Mouse (Mus musculus) spleen, postnatal 0 days (tissue): Measurements from ENCODE around the gene Sugp2. TPM values are rescaled to one million over a fixed set of nuclear protein-coding genes. Genes with fewer than 3 reads are reported as not detected.

Experiments used
- polyA plus RNA-seq: library from polyadenylated mRNA; unstranded; fragments of >200 nt; fragmentation: Nextera tagmentation; extraction: Ambion mirVana; gene quantifications from 2 replicates; pipeline ENCODE4 v1.2.1, GENCODE M21; 2015

The Sugp2 gene
- 18.2 and 18.8 TPM in 2 replicates for polyA plus RNA-seq

DNA sequence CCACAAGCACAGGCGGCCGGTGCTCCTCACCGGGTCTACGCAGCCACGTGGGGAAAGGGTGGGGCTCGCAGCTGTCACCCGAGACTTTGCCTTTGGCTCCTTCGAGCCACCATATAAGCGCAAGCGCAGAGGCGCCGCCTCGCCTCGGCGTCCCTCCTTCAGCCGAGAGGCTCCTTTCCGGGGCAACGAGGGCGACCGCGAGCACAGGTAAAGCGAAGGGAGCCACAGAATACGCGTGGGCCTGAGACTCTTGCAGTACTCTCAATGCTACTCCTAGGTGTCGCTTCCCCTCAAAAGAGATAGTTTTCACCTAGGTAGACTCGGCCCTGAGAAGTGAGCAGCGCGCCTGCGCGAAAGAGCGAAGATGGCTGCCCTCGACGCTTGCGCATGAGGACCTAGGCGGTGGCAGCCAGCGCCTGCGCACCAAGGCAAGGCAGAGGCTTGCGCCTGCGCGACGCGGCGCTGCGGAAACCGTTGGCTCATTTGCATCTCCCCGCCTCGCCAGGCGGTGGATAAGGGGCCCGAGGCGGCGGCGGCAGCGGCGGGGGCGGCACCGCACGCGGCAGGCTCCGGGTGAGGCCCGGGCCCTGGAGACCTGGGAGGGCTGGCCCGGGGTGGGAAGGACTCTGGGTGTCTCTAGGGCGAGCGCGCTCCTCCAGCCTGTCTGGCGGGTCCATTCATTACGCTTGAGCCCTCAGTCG, at the start of gene Sugp2, which contains the start of gene Armc6:
Sugp2 (plus strand) TSS at position 147 of the 701 bp plus-strand sequence.
Armc6 (minus strand) TSS at position 387 of the 701 bp plus-strand sequence.

DNA sequence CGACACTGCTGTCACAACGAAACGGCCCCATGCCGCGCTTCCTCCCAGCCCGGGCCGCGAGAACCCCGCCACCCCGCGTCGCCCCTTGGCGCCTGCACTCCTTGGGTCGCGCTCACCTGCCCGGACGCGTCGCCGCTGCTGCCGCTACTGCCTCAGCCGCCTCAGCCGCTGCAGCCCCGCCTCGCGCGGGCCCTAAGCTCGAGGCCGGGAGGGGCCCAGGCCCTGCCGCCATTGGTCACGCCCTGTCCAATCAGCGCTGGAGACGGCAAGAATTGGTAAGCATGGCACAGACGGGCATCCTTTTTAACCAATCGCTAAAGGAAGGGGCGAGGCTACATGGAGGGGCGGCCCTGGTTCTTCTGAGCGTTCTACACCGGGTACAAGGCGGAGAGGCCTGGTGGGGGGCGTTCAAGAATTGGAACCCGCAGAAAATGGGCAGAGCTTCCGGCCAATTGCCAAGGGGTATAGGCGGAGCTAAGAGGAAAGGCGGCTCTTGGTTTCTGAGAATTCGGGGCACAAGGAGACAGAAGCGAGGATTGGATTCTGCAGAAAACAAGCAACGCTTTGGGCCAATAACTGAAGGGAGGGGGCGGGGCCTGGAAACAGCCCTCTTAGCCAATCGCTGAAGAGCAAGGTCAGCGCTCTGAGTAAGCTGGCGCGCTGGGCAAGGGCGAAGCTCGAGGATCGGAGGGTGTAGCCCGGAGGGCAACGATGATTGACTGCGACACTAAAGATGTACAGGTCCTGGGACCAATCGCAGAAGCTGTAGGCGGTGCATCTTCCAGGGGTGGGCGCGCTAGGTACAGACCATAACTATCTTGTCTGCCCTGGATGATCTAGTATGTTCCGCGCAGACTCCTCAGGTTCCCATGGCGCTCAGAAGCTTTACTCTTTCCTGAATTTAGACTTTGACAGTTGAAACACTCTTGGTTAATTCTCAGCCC, 21.6 kb upstream of the Sugp2 start, which contains the start of gene Slc25a42:
Slc25a42 (minus strand) TSS at position 194 of the 944 bp plus-strand sequence.

DNA sequence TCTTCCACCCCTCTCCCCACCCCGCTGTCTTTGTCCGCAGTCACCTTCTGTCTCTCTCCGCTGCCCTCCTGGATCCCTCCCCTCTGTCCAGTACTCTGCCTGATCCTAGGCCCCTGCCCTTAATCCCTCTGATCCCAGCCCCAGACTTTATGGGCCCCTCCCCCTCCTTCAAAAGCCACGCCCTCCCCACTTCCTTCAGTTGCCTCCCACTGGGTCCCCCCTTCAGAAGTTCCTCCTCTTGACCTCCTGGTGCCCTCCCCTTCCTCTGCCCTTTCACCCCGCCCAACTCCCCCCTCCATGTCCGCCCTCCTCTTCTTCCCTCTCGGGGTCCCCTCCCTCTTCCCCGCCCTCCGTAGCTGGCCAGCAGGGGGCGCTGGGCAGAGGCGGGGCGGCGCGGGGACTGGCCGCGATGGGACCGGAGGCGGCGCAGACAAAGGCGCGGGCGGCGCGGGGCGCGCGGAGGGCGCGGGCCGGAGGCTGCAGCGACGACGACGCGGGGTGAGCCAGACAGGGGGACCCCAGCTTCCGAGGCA, 48.6 kb downstream of the Sugp2 start, which contains the start of gene Homer3:
Homer3 (plus strand) TSS at position 225 of the 533 bp plus-strand sequence.

DNA sequence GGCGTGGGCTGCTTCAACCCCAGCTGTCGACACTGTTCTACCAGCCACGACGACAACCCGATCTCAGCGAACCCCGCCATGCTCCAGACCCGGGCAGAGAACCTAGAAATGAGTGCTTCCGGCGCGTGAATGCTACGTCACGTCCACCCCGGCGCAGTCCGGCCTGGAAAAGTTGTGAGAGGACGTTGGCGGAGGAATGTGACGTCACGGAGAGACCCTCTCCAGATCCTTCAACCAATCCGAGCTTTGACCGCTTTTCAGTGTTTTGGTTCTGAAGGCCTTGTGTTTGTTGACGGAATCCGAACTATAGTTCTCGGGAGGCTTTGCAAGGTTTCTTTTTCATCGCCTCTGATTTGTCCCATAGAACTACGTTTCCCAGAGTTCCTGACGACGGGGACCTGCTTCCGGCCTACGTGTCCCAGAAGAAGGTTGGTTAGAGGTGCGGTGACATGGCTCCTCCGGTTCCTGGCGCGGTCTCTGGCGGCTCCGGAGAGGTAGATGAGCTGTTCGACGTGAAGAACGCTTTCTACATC, 68.4 kb downstream of the Sugp2 start, which contains the start of the genes Ddx49 and Cope:
Ddx49 (minus strand) TSS at position 132 of the 533 bp plus-strand sequence.
Cope (plus strand) TSS at position 161 of the 533 bp plus-strand sequence.

DNA sequence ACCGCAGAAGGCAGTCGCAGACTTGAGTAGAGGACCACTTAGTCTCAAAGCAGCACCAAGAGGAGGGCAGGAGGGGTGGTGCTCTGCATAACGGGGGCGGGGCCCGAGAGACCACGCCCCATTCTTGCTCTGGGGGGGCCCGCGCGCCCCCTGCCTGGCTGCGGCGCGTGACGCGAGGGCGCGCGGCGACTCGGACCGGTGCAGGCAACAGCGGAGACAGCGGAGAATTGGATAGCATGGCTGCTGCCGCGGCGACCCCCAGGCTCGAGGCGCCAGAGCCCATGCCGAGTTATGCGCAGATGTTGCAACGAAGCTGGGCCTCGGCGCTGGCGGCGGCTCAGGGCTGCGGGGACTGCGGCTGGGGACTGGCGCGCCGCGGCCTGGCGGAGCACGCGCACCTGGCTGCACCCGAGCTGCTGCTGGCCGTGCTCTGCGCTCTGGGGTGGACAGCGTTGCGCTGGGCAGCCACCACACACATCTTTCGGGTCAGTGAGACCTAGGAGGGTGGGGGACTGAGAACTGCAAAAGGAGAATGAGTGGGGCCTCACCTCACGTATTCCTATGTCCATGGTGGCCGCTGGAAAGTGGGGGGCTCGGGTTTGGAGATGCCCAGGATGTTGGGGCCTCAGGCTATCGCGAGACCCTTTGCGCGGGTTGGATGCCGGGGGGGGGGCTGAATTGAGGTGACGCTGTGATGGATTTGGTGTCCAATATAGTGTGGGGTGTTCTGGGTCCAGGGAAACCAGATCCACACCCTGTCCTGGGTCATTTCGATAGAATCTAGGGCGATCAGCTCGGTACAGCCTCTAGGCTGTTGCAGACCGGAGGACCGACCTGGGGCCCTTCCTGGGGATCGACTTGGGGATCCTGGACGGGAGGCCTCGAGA, 81.8 kb downstream of the Sugp2 start, which contains the start of gene Cers1:
Cers1 (plus strand) TSS at position 152 of the 887 bp plus-strand sequence.

DNA sequence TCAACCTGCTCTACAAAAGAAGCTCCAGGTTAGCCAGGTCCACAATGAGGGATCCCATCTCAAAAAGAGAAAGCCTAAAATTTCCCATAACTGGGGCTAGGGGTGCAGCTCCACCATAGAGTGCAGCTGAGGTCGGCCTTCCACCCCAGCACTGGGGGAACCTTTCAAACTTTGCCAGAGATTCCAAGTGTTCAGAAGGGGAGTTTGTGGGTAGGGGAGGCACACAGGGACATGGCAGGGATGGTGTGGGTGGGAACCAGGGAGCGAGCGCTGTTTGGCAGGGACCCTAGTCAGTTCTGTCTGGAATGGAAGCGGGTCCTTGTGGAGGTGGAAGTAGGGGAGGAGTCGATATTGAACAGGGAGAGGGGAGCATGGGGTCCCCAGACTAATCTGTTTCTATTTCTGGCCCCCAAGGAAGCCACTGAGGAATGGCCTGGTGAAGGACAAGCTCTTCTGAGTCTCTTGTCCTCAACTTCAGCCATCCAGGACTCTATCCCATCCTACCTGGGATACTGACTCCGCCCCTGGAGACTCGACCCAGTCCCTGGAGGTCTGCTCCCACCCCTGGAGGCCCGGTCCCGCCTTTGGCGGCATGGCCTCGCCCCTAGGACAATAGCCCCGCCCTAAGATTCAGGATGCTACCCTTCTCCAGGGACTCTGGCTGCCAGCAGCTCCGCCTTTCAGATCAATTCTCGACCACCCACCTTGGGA, 95.3 kb downstream of the Sugp2 start, which contains the start of gene Gdf1:
Gdf1 (plus strand) TSS at position 694 of the 711 bp plus-strand sequence.

Other genes with a start within 250 kb of the Sugp2 start
- 33.0 and 33.7 TPM in 2 replicates for gene Gatad2a, start 237.8 kb upstream of the Sugp2 start, polyA plus RNA-seq
- 26.9 and 29.0 TPM in 2 replicates for gene Mau2, start 191.5 kb upstream of the Sugp2 start, polyA plus RNA-seq
- 21.6 and 22.8 TPM in 2 replicates for gene Sugp1, start 191.4 kb upstream of the Sugp2 start, polyA plus RNA-seq
- gene Tm6sf2, start 161.3 kb upstream of the Sugp2 start, polyA plus RNA-seq = 0.29 and 0.35 TPM in 2 replicates
- not detected in 2 replicates for gene Hapln4, start 150.8 kb upstream of the Sugp2 start, polyA plus RNA-seq
- 0.02 TPM in 1 of 2 replicates, not detected in the other for gene Ncan, start 113.4 kb upstream of the Sugp2 start, polyA plus RNA-seq
- 29.3 and 30.0 TPM in 2 replicates for gene Nr2c2ap, start 102.9 kb upstream of the Sugp2 start, polyA plus RNA-seq
- 7.3 and 8.6 TPM in 2 replicates for gene Rfxank, start 95.1 kb upstream of the Sugp2 start, polyA plus RNA-seq
- 26.4 and 31.2 TPM in 2 replicates for gene Borcs8, start 94.7 kb upstream of the Sugp2 start, polyA plus RNA-seq
- 0.22 and 0.40 TPM in 2 replicates for gene Mef2b, start 94.5 kb upstream of the Sugp2 start, polyA plus RNA-seq
- gene Tmem161a, start 61.9 kb upstream of the Sugp2 start, polyA plus RNA-seq = 25.9 and 30.0 TPM in 2 replicates
- 5.4 TPM in 2 replicates for gene Slc25a42, start 21.9 kb upstream of the Sugp2 start, polyA plus RNA-seq
- 12.2 and 13.3 TPM in 2 replicates for gene Armc6, start 240 bp downstream of the Sugp2 start, polyA plus RNA-seq
- gene Homer3, start 48.6 kb downstream of the Sugp2 start, polyA plus RNA-seq = 12.8 and 17.0 TPM in 2 replicates
- 27.7 and 29.9 TPM in 2 replicates for gene Ddx49, start 68.3 kb downstream of the Sugp2 start, polyA plus RNA-seq
- 164 and 185 TPM in 2 replicates for gene Cope, start 68.3 kb downstream of the Sugp2 start, polyA plus RNA-seq
- 0.46 and 0.73 TPM in 2 replicates for gene Cers1, start 81.5 kb downstream of the Sugp2 start, polyA plus RNA-seq
- gene Gdf1, start 95.6 kb downstream of the Sugp2 start, polyA plus RNA-seq = 0.16 and 0.34 TPM in 2 replicates
- gene Upf1, start 119.1 kb downstream of the Sugp2 start, polyA plus RNA-seq = 12.9 and 13.1 TPM in 2 replicates
- 0.28 and 0.38 TPM in 2 replicates for gene Comp, start 139.3 kb downstream of the Sugp2 start, polyA plus RNA-seq
- gene Crtc1, start 205.4 kb downstream of the Sugp2 start, polyA plus RNA-seq = 4.9 and 5.2 TPM in 2 replicates
- 6.0 and 7.3 TPM in 2 replicates for gene Klhl26, start 242.7 kb downstream of the Sugp2 start, polyA plus RNA-seq